Mouse (Mus musculus): ENCODE data around the gene Klrb1b. TPM values are rescaled to one million over a fixed set of nuclear protein-coding genes. Genes with fewer than 3 reads are reported as not detected.

The Klrb1b gene
- polyA plus RNA-seq, 1 experiment from 2014 or later = not detected

DNA sequence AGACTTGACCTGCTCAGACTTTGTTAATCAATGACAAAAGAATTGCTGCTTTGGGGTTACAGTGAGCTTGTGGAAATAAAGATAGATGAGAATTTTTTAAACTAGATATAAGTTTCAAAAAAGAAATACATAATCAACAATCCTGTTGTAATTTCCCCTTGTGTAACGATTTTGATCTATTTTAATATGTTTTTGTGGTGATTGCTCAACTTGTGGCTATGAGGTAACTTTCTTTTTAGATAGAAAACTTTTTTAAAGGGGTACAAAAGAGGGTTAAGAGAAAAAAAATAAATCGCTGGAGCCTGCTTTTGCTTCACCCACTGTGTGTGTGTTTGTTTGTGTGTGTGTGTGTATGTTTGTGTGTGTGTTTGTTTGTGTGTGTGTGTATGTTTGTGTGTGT, 25.0 kb upstream of the Klrb1b start:
- Histone ChIP-seq H3K4me3 (ENCODE audit: low read depth, low read length) (no peak overlapping the region), H3K4me2 (ENCODE audit: low read depth, low read length) (no peak overlapping the region), H3K27ac (ENCODE audit: low read depth, low read length) (no peak overlapping the region), H3K9ac (replicated peaks; ENCODE audit: low read depth, low read length) (no peak overlapping the region), H3K27me3 (ENCODE audit: control insufficient read depth, insufficient read depth, low read length) (no peaks in the 10 kb centered on the region), H3K36me3 (ENCODE audit: control insufficient read depth, insufficient read depth, low read length) (no peaks in the 10 kb centered on the region), H3K9me3 (ENCODE audit: control insufficient read depth, low read length) (no peaks in the 10 kb centered on the region), H3K4me1 (ENCODE audit: control insufficient read depth, insufficient read depth, low read length) (no peaks in the 10 kb centered on the region)
- ATAC-seq (ENCODE audit: low read depth) = no peak
- 85% methylated on average over 2 of the region's 2 CpGs for WGBS

DNA sequence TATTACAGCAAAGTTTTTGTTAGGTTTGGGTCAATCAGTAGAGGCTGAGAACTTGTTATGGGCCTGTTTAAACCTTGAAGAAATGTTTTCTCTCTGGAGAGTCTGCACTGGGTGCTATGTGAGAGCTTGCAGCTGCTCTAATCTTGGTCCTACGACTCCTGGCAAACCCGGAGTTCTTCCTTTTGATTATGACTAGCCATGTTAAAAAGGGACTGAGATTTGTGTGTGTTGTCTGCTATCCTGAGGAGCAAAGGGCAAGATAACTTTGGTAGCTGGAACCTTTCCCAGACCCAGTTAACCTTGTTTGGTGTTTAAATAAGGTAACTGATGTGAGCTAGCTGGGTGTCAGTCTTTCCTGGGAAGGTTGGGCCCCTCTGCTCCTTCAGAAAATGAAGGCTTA, 24.5 kb upstream of the Klrb1b start:
- no peaks in the 10 kb centered on the region for H3K4me1 ChIP-seq (ENCODE audit: control insufficient read depth, insufficient read depth, low read length)
- no peaks in the 10 kb centered on the region for H3K9me3 ChIP-seq (ENCODE audit: control insufficient read depth, low read length)
- H3K4me3 ChIP-seq (ENCODE audit: low read depth, low read length) = no peak overlapping the region
- WGBS = 80% methylated on average over 2 of the region's 2 CpGs
- no peaks in the 10 kb centered on the region for H3K36me3 ChIP-seq (ENCODE audit: control insufficient read depth, insufficient read depth, low read length)
- H3K27ac ChIP-seq (ENCODE audit: low read depth, low read length) = no peak overlapping the region
- H3K9ac ChIP-seq (replicated peaks; ENCODE audit: low read depth, low read length) = no peak overlapping the region
- H3K4me2 ChIP-seq (ENCODE audit: low read depth, low read length) = no peak overlapping the region
- no peak for ATAC-seq (ENCODE audit: low read depth)
- H3K27me3 ChIP-seq (ENCODE audit: control insufficient read depth, insufficient read depth, low read length) = no peaks in the 10 kb centered on the region

DNA sequence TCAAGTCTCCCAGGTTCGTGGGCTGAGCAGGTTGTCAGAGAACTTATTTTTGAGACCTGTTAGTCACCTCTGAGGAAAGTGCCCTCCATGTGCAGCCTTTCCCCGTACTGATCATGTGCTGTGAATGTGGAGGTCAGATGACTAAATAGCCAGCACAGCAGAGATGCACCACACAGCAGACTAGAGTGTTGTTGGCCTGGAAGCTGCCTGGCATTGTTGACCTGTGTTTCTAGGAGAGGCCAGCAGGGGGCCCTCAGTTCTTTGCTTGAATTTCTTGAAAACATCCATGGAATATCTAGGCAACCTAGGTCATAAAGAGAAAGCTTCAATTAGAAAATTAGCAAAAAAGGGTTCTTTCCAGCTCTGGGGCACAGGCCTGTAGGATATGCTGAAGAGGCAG, 23.8 kb upstream of the Klrb1b start:
- H3K9ac ChIP-seq (replicated peaks; ENCODE audit: low read depth, low read length) = no peak overlapping the region
- WGBS = 59% methylated on average over 2 of the region's 2 CpGs
- no peak overlapping the region for H3K27ac ChIP-seq (ENCODE audit: low read depth, low read length)
- no peak for ATAC-seq (ENCODE audit: low read depth)
- H3K4me3 ChIP-seq (ENCODE audit: low read depth, low read length) = no peak overlapping the region
- H3K9me3 ChIP-seq (ENCODE audit: control insufficient read depth, low read length) = no peaks in the 10 kb centered on the region
- H3K27me3 ChIP-seq (ENCODE audit: control insufficient read depth, insufficient read depth, low read length) = no peaks in the 10 kb centered on the region
- 0 out of 2 replicates have a peak, but pooled peaks cover 2% of the 10 kb centered on the region for H3K4me1 ChIP-seq (ENCODE audit: control insufficient read depth, insufficient read depth, low read length)
- no peaks in the 10 kb centered on the region for H3K36me3 ChIP-seq (ENCODE audit: control insufficient read depth, insufficient read depth, low read length)
- no peak overlapping the region for H3K4me2 ChIP-seq (ENCODE audit: low read depth, low read length)

DNA sequence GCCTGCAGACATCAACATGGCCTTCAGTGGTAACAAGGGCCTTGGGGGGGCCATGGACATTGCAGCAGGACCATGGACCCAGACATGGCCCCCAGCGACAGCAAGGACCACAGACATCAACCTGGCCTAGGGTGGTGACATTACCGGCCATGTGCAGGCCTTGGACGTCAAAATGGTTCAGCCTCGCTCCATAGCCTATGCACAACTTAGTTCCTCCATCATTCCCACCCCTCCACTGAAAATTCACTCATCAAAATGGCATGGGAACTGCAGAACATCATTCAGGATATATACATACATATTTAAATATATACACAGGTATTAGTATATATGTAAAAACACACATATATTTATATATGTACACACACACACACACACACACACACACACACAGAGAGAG, 21.3 kb upstream of the Klrb1b start:
- no peak overlapping the region for H3K9ac ChIP-seq (replicated peaks; ENCODE audit: low read depth, low read length)
- ATAC-seq (ENCODE audit: low read depth) = no peak
- peaks cover 7% of the 10 kb centered on the region for H3K4me1 ChIP-seq (ENCODE audit: control insufficient read depth, insufficient read depth, low read length)
- WGBS = 93% methylated on average over 4 of the region's 4 CpGs
- H3K4me2 ChIP-seq (ENCODE audit: low read depth, low read length) = no peak overlapping the region
- no peak overlapping the region for H3K4me3 ChIP-seq (ENCODE audit: low read depth, low read length)
- H3K27me3 ChIP-seq (ENCODE audit: control insufficient read depth, insufficient read depth, low read length) = no peaks in the 10 kb centered on the region
- no peaks in the 10 kb centered on the region for H3K9me3 ChIP-seq (ENCODE audit: control insufficient read depth, low read length)
- H3K36me3 ChIP-seq (ENCODE audit: control insufficient read depth, insufficient read depth, low read length) = no peaks in the 10 kb centered on the region
- H3K27ac ChIP-seq (ENCODE audit: low read depth, low read length) = no peak overlapping the region

DNA sequence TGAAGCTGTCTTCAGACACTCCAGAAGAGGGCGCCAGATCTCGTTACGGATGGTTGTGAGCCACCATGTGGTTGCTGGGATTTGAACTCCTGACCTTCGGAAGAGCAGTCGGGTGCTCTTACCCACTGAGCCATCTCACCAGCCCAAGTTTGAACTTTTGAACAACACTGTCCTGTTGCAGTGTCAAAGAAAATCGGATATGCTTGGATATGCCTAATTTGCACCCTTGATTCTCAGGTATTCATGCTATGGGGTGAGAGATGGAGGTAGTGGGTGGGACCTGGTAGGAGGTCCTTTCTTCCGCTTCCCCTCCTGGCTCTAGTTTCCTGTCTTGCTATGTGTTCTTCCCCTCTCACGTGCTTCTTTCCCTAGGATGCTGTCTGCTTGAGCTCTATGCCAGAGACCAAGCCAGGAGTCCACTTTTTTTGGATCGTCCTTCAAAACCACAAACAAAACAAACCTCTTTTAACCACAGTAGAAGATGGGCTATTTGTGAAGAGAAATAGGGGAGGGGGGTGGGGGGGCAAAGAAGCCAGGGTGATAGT, 19.9 kb upstream of the Klrb1b start:
- no peak overlapping the region for H3K4me2 ChIP-seq (ENCODE audit: low read depth, low read length)
- no peaks in the 10 kb centered on the region for H3K9me3 ChIP-seq (ENCODE audit: control insufficient read depth, low read length)
- ATAC-seq (ENCODE audit: low read depth) = no peak
- 78% methylated on average over 6 of the region's 9 CpGs for WGBS
- no peak overlapping the region for H3K4me3 ChIP-seq (ENCODE audit: low read depth, low read length)
- H3K4me1 ChIP-seq (ENCODE audit: control insufficient read depth, insufficient read depth, low read length) = peaks cover 7% of the 10 kb centered on the region
- H3K9ac ChIP-seq (replicated peaks; ENCODE audit: low read depth, low read length) = no peak overlapping the region
- H3K36me3 ChIP-seq (ENCODE audit: control insufficient read depth, insufficient read depth, low read length) = no peaks in the 10 kb centered on the region
- H3K27ac ChIP-seq (ENCODE audit: low read depth, low read length) = no peak overlapping the region
- H3K27me3 ChIP-seq (ENCODE audit: control insufficient read depth, insufficient read depth, low read length) = no peaks in the 10 kb centered on the region

DNA sequence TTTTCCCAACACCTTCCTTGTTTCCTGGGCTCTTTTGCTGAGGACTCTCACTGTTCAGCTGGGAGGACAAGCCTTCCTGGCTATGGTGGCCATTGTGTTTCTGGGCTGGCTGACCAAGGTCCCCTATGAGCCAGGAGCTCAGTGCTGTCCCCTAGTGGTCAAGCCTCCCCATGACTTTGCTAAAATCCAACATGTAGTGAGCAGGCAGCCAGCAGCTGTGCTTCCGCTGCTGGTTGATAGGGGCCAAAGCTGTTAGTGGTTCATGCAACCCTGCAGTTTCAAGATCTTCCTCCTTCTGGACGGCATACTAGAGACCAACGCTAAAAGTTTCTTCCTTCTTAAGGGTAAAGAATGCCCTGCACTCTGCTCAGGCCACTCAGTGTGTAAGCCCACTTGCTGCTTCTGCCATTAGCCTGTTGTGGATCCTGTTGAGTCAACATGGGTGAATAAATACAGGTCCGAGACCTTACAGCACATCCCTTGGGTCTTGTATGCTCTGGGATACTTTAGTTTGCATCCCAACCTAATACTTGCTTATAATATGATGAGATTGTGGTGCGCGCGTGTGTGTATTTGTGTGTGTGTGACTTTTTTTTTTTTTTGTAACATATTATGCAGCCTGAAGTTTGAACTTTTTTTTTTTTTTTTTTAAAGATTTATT, 19.3 kb upstream of the Klrb1b start:
- 35% methylated on average over 7 of the region's 7 CpGs for WGBS
- no peak overlapping the region for H3K9ac ChIP-seq (replicated peaks; ENCODE audit: low read depth, low read length)
- no peak for ATAC-seq (ENCODE audit: low read depth)
- H3K9me3 ChIP-seq (ENCODE audit: control insufficient read depth, low read length) = no peaks in the 10 kb centered on the region
- no peak overlapping the region for H3K4me2 ChIP-seq (ENCODE audit: low read depth, low read length)
- H3K27ac ChIP-seq (ENCODE audit: low read depth, low read length) = no peak overlapping the region
- no peak overlapping the region for H3K4me3 ChIP-seq (ENCODE audit: low read depth, low read length)
- no peaks in the 10 kb centered on the region for H3K36me3 ChIP-seq (ENCODE audit: control insufficient read depth, insufficient read depth, low read length)
- H3K4me1 ChIP-seq (ENCODE audit: control insufficient read depth, insufficient read depth, low read length) = peaks cover 7% of the 10 kb centered on the region
- H3K27me3 ChIP-seq (ENCODE audit: control insufficient read depth, insufficient read depth, low read length) = no peaks in the 10 kb centered on the region

DNA sequence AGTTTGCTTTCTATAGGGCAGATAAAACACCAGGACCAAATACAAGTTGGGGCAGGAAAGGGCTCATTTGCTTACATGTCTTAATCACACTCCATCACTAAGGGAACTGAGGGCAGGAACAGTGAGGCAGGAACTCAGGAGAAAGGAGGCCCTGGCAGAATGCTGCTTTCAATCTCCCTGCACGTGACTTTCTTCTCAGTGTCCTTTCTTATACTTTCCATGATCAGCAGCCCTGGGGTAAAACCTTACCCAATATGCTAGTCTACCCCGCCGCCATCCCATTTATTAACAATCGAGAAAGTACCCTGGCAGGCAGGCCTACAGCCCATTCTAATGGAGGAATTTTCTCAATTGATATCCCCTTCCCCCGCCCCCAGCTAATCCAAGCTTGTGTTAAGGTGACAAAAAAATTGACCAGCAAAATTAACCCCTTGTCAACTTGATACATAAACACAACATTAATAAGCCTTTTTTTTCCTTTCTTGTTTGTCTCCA, 18.5 kb upstream of the Klrb1b start:
- Histone ChIP-seq H3K4me2 (ENCODE audit: low read depth, low read length) (no peak overlapping the region), H3K36me3 (ENCODE audit: control insufficient read depth, insufficient read depth, low read length) (no peaks in the 10 kb centered on the region), H3K27ac (ENCODE audit: low read depth, low read length) (no peak overlapping the region), H3K4me3 (ENCODE audit: low read depth, low read length) (peak overlapping the region; percentile 48; the same call in 1 of the 2 replicates), H3K9ac (replicated peaks; ENCODE audit: low read depth, low read length) (no peak overlapping the region), H3K27me3 (ENCODE audit: control insufficient read depth, insufficient read depth, low read length) (no peaks in the 10 kb centered on the region), H3K4me1 (ENCODE audit: control insufficient read depth, insufficient read depth, low read length) (peaks cover 7% of the 10 kb centered on the region), H3K9me3 (ENCODE audit: control insufficient read depth, low read length) (no peaks in the 10 kb centered on the region)
- 86% methylated on average over 5 of the region's 5 CpGs for WGBS
- ATAC-seq (ENCODE audit: low read depth) = no peak

DNA sequence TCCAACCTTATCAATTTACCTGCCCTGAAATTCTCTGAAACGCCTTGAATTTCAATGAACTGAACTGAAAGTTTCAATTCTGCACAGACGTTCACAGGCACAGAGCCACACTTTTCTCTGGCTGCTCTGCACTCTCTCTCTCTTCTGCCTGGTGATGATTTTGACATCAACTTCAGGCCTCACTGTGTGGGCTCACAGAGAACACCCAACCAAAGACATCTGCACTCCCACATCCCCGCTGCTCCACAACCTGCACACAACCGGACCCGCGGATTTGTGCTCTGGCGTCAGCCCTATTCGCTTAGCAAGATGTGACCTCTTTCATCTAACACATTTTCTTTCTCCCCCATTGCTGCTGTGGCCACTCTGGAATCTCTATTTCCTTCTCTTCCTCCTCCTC, 18.0 kb upstream of the Klrb1b start:
- no peak for ATAC-seq (ENCODE audit: low read depth)
- H3K4me1 ChIP-seq (ENCODE audit: control insufficient read depth, insufficient read depth, low read length) = peaks cover 7% of the 10 kb centered on the region
- no peaks in the 10 kb centered on the region for H3K27me3 ChIP-seq (ENCODE audit: control insufficient read depth, insufficient read depth, low read length)
- peak overlapping the region; percentile 48 for H3K4me3 ChIP-seq (ENCODE audit: low read depth, low read length)
- H3K27ac ChIP-seq (ENCODE audit: low read depth, low read length) = no peak overlapping the region
- peak overlapping the region; percentile 63 for H3K4me2 ChIP-seq (ENCODE audit: low read depth, low read length)
- WGBS = 41% methylated on average over 8 of the region's 8 CpGs
- no peaks in the 10 kb centered on the region for H3K36me3 ChIP-seq (ENCODE audit: control insufficient read depth, insufficient read depth, low read length)
- H3K9ac ChIP-seq (replicated peaks; ENCODE audit: low read depth, low read length) = peak overlapping the region; percentile 8; the same call in 1 of the 2 replicates
- no peaks in the 10 kb centered on the region for H3K9me3 ChIP-seq (ENCODE audit: control insufficient read depth, low read length)

DNA sequence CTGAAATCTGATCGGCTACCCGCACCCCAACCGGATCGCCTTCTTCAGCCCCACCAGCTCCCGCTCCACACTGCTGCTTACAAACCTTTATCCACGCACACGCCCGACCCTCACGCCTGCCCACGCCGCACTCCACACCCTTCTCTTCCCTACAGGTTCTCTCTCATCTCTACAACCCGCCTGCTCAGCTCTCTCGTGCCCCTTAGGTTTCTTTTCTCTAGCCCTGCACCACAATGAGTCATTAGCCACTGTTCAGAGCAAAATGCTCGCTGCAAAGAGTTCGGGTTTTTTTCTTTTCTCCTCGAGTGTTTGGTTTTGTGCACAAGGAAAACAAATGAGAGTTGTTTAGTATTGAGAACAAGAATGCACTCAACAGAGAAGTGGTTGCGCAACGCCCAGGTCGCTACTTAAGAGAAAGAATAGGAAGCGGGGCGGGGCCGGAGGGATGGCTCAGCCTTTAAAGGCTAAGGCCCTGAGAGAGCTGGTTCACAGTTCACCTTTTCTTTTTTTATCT, 17.4 kb upstream of the Klrb1b start:
- Histone ChIP-seq H3K4me3 (ENCODE audit: low read depth, low read length) (peak overlapping the region; percentile 48), H3K4me2 (ENCODE audit: low read depth, low read length) (peak overlapping the region; percentile 63), H3K36me3 (ENCODE audit: control insufficient read depth, insufficient read depth, low read length) (no peaks in the 10 kb centered on the region), H3K27ac (ENCODE audit: low read depth, low read length) (peak overlapping the region; percentile 81; the same call in 1 of the 2 replicates), H3K9ac (replicated peaks; ENCODE audit: low read depth, low read length) (peak overlapping the region; percentile 56), H3K27me3 (ENCODE audit: control insufficient read depth, insufficient read depth, low read length) (no peaks in the 10 kb centered on the region), H3K9me3 (ENCODE audit: control insufficient read depth, low read length) (no peaks in the 10 kb centered on the region), H3K4me1 (ENCODE audit: control insufficient read depth, insufficient read depth, low read length) (peaks cover 7% of the 10 kb centered on the region)
- ATAC-seq (ENCODE audit: low read depth) = peak; percentile 61
- under 1% methylated on average over 22 of the region's 22 CpGs for WGBS
